Mouse (Mus musculus): ENCODE measurements around the gene Klhl5. TPM values are rescaled to one million over a fixed set of nuclear protein-coding genes. Genes with fewer than 3 reads are reported as not detected.
"Not testable (repeated sequence)": the region's sequence is repeated elsewhere in the genome, so short reads cannot be mapped to it uniquely, and the experiment has no call there.

Gene Klhl5
- total RNA-seq, 2 experiments from 2014 or later, result 35.4 to 38.7 TPM

- intact Hi-C loops (cut with DNase I), result no loop called here
- Histone ChIP-seq H3K27ac (no peak overlapping the region), H3K4me3 (no peak overlapping the region)
- DNase-seq (ENCODE audit: extremely low spot score in 1 of 2, low spot score in 2 of 2), result no peak
- TF ChIP-seq CTCF (IDR thresholded peaks at IDR 0.05), result no peak
These were observed 6.1 kb upstream of the Klhl5 start for GRCm38 (mm10) chr5:65101209-65101608.

DNA sequence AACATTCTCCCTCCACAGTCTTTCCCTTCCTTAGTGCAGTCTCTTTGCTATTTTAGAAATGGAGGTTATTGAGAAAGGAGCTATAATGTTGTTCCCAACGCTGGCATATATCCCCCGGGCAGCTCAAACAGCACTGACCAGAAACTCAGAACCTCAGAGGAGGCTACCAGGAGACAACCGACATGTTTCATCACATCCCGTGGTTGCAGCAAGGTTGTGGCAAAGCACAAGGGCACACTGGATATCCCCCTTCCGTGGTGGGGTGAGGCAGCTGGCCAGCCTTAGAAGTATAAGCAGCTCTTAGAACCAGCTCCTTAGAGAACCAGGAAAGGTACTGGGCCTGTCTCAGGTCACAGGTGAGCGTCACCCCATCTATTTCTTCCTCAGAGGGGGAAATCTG, 5.7 kb upstream of the Klhl5 start:
- no peak for TF ChIP-seq CTCF (IDR thresholded peaks at IDR 0.05)
- DNase-seq (ENCODE audit: extremely low spot score in 1 of 2, low spot score in 2 of 2), result no peak
- Histone ChIP-seq H3K4me3 (no peak overlapping the region), H3K27ac (no peak overlapping the region)
- intact Hi-C loops (cut with DNase I), result no loop called here

DNA sequence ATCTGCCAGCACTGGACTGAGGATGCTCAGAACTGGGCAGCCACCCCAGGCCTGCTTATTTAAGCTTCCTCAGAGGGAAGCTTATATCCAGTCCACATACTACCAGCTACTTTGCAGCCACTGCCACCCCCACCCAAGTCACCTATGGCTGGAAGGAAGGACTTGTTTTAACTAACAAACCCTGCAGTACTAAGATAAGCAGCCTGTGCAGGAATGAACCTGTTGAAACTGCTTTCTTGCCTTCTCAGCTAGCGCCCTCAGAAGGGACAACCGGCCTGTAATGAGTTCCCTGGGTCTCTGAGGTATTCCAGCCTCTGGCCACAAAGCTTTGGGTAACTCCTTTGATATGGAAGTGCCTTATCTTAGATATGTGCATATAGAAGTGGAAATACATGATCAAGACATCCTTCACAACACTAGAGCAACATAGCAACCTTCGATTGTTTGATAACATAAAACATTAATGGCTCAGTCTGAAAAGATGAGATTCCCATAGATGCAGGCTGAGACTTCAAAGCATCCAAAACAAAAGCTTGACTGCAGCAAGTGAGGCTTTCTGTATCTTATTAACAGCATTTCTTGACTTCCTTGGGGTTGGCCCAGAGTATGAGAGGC, 5.2 kb upstream of the Klhl5 start:
- intact Hi-C loops (cut with DNase I), result no loop called here
- TF ChIP-seq CTCF (IDR thresholded peaks at IDR 0.05), result no peak
- H3K27ac ChIP-seq, result no peak overlapping the region
- no peak for DNase-seq (ENCODE audit: extremely low spot score in 1 of 2, low spot score in 2 of 2)
- no peak overlapping the region for H3K4me3 ChIP-seq

- Histone ChIP-seq H3K4me3 (no peak overlapping the region), H3K27ac (no peak overlapping the region)
- DNase-seq (ENCODE audit: extremely low spot score in 1 of 2, low spot score in 2 of 2), result no peak
- intact Hi-C loops (cut with DNase I), result no loop called here
- TF ChIP-seq CTCF (IDR thresholded peaks at IDR 0.05), result no peak
These were observed 4.7 kb upstream of the Klhl5 start for GRCm38 (mm10) chr5:65102641-65103042.

DNA sequence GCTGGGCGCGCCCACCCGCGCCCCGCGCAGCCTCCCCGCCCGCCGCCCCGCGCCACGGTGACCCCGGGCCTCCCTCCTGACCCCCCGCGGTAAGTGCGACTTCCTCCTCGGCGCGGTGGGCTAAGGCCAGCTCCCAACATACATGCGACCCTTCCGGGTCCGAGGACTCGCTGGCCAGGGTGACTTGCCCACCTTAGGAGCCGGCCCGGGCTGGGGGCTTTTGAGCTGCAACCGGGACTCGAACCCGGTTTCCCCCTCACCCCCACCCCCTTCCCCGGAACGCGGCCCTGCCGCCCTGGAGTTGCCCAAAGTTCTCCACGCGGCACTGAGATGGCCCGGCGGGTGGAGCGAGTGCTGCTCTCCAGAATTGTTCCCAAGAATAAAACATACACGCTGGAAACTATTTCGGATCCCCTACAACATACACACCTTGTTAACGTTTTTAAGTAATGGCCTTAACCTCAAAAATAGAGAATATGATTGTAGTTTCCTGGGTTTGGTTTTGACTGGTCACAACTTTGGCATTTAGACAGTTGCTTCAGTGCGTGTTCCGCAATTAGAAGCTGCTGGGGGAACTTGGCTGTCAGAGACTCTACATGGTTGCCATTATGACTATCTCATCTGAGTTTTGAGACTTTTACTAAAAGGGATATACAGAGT, 564 bp downstream of the Klhl5 start:
- Histone ChIP-seq H3K4me3 (peak overlapping the region; percentile 74), H3K27ac (peak overlapping the region; percentile 76)
- no peak for DNase-seq (ENCODE audit: extremely low spot score in 1 of 2, low spot score in 2 of 2)
- intact Hi-C loops (cut with DNase I), result no loop called here
- no peak for TF ChIP-seq CTCF (IDR thresholded peaks at IDR 0.05)

DNA sequence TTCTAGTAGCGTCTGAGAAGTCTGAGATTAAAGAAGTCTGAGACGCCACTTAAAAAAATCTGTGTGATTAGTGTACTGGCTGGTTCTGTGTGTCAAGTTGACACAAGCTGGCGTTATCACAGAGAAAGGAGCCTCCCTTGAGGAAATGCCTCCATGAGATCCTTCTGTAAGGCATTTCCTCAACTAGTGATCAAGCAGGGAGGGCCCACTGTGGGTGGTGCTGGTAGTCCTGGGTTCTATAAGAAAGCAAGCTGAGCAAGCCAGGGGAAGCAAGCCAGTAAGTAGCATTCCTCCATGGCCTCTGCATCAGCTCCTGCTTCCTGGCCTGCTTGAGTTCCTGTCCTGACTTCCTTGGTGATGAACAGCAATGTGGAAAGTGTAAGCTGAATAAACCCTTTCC, 4.9 kb downstream of the Klhl5 start:
- DNase-seq (ENCODE audit: extremely low spot score in 1 of 2, low spot score in 2 of 2); H3K27ac ChIP-seq; intact Hi-C loops (cut with DNase I); H3K4me3 ChIP-seq: not testable (repeated sequence)

GRCm38 (mm10) chr5:65113323-65113722, 6.0 kb downstream of the Klhl5 start:
- H3K4me3 ChIP-seq, result no peak overlapping the region
- DNase-seq (ENCODE audit: extremely low spot score in 1 of 2, low spot score in 2 of 2), result no peak
- no peak for TF ChIP-seq CTCF (IDR thresholded peaks at IDR 0.05)
- intact Hi-C loops (cut with DNase I), result no loop called here
- H3K27ac ChIP-seq, result peak overlapping the region; percentile 53; the same call in 1 of the 2 replicates

DNA sequence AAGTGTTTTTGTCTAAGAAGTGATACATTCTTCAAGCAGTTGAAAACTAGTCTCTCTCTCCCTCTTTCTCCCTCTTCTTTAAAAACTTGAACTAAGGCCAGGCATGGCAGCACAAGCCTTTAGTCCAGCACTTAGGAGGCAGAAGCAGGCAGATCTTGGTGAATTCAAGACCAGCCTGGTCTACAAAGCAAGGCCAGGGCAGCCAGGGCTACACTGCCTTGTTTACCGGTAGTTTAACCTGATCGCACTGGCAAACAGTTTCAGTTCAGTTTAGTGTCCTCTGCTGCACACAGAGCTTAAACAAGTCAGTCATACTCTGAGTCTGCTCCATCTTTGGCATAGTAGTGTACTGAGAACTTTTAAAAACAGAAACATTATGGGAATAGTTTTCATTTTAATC, 9.4 kb downstream of the Klhl5 start:
- intact Hi-C loops (cut with DNase I), result no loop called here
- DNase-seq (ENCODE audit: extremely low spot score in 1 of 2, low spot score in 2 of 2), result no peak
- no peak for TF ChIP-seq CTCF (IDR thresholded peaks at IDR 0.05)
- Histone ChIP-seq H3K4me3 (no peak overlapping the region), H3K27ac (no peak overlapping the region)

GRCm38 (mm10) chr5:65119495-65119894, 12.2 kb downstream of the Klhl5 start:
- TF ChIP-seq CTCF (IDR thresholded peaks at IDR 0.05), result no peak
- intact Hi-C loops (cut with DNase I), result no loop called here
- H3K27ac ChIP-seq, result no peak overlapping the region

GRCm38 (mm10) chr5:65119918-65120317, 12.6 kb downstream of the Klhl5 start:
- no peak for TF ChIP-seq CTCF (IDR thresholded peaks at IDR 0.05)
- intact Hi-C loops (cut with DNase I), result no loop called here
- no peak overlapping the region for H3K27ac ChIP-seq
- no peak overlapping the region for H3K4me3 ChIP-seq
- no peak for DNase-seq (ENCODE audit: extremely low spot score in 1 of 2, low spot score in 2 of 2)

More at GRCm38 (mm10) chr5:65119495-65119894, 12.2 kb downstream of the Klhl5 start:
- no peak overlapping the region for H3K4me3 ChIP-seq
- DNase-seq (ENCODE audit: extremely low spot score in 1 of 2, low spot score in 2 of 2), result no peak

DNA sequence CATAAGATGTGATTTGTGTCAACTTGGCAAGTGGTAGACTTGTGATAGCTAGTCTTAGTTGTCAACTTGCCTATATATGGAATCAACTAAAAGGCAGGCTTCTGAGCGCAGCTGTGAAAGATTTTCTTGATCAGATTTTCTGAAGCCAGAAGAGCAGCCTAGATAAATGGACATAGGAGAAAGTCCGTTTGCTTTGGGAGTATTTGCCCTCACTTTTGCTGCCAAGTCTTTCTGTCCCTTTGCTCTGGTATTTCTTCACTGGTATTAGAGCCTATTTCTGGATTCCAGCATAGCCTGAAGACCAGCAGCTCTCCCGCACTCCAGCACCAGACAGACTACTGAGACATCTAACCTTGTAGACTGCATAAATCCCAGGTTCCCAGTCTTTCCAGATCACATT, 15.3 kb downstream of the Klhl5 start:
- no peak overlapping the region for H3K4me3 ChIP-seq
- intact Hi-C loops (cut with DNase I), result no loop called here
- no peak for TF ChIP-seq CTCF (IDR thresholded peaks at IDR 0.05)
- H3K27ac ChIP-seq, result no peak overlapping the region
- DNase-seq (ENCODE audit: extremely low spot score in 1 of 2, low spot score in 2 of 2), result no peak

GRCm38 (mm10) chr5:65126137-65126536, 18.8 kb downstream of the Klhl5 start:
- no peak for DNase-seq (ENCODE audit: extremely low spot score in 1 of 2, low spot score in 2 of 2)
- intact Hi-C loops (cut with DNase I), result no loop called here
- no peak; the same call in none of the 2 replicates for TF ChIP-seq CTCF (IDR thresholded peaks at IDR 0.05)
- Histone ChIP-seq H3K27ac (no peak overlapping the region), H3K4me3 (no peak overlapping the region)

DNA sequence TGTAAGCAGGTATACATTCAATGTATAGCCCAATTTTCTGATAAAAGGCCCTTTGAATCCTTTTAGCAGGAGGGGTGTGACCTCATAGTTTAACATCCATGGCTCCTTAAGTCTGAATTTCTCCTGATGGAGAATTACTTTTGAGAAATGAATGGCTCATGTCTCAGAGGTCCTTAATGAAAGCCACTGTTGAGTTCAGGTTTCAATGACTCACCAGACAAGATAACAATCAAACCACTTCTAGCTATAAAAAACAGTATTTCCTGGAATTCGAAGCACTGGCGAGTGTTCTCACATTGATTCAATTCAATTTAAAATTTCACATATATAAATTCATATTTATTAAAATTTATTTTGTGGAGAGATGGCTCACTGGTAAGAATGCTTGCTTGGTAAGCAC, 21.1 kb downstream of the Klhl5 start:
- intact Hi-C loops (cut with DNase I), result no loop called here
- DNase-seq (ENCODE audit: extremely low spot score in 1 of 2, low spot score in 2 of 2), result no peak
- Histone ChIP-seq H3K4me3 (no peak overlapping the region), H3K27ac (no peak overlapping the region)
- TF ChIP-seq CTCF (IDR thresholded peaks at IDR 0.05), result no peak

All from left cerebral cortex, adult 2 months (tissue).